Mouse (Mus musculus) forebrain, embryonic 13.5 days (tissue): ENCODE data around the gene Pdzk1. TPM values are rescaled to one million over a fixed set of nuclear protein-coding genes. Genes with fewer than 3 reads are reported as not detected.

Source experiments
- ATAC-seq: fragments of 200-750 bp; cut with Nextera tagmentation; 2 replicates; pipeline ENCODE4 v1.8.0; 2017
- H3K27ac ChIP-seq: fragments of 300-500 bp; sonication (generic); 2 replicates; pipeline ENCODE4 v1.5.1; 2015; ENCODE audit warnings: inconsistent platforms, mild to moderate bottlenecking, moderate library complexity
- H3K27me3 ChIP-seq: fragments of 300-500 bp; sonication (generic); 2 replicates; pipeline ENCODE4 v1.6.1; 2015; ENCODE audit warnings: mild to moderate bottlenecking, inconsistent platforms
- H3K36me3 ChIP-seq: fragments of 300-500 bp; sonication (generic); 2 replicates; pipeline ENCODE4 v1.6.1; 2015; ENCODE audit warnings: mild to moderate bottlenecking, inconsistent platforms; ENCODE audit not compliant: poor library complexity, severe bottlenecking
- H3K4me1 ChIP-seq: fragments of 300-500 bp; sonication (generic); 2 replicates; pipeline ENCODE4 v1.6.1; 2015; ENCODE audit warnings: inconsistent platforms
- H3K4me2 ChIP-seq: fragments of 300-500 bp; sonication (generic); 2 replicates; pipeline ENCODE4 v1.6.1; 2015; ENCODE audit warnings: inconsistent platforms, mild to moderate bottlenecking, moderate library complexity
- H3K4me3 ChIP-seq: fragments of 300-500 bp; sonication (generic); 2 replicates; pipeline ENCODE4 v1.5.1; 2015; ENCODE audit warnings: mild to moderate bottlenecking, inconsistent platforms
- H3K9ac ChIP-seq: fragments of 300-500 bp; sonication (generic); 2 replicates; pipeline ENCODE4 v1.6.1; 2015; ENCODE audit warnings: mild to moderate bottlenecking, inconsistent platforms
- H3K9me3 ChIP-seq: fragments of 300-500 bp; sonication (generic); replicated peaks from 2 replicates; pipeline ENCODE4 v1.6.1; 2016; ENCODE audit warnings: inconsistent platforms
- WGBS: fragments of 180-500 bp; shearing (Covaris S2); methylation state at CpG from one replicate; pipeline ENCODE4 v1.1.7; 2015; 5-methylcytosine and 5-hydroxymethylcytosine counted together
- polyA plus RNA-seq: library from polyadenylated mRNA; unstranded; fragments of >200 nt; fragmentation: Nextera tagmentation; extraction: Ambion mirVana; gene quantifications from 2 replicates; pipeline ENCODE4 v1.2.1, GENCODE M21; 2015

Gene Pdzk1
- polyA plus RNA-seq, 1 experiment from 2014 or later = not detected

DNA sequence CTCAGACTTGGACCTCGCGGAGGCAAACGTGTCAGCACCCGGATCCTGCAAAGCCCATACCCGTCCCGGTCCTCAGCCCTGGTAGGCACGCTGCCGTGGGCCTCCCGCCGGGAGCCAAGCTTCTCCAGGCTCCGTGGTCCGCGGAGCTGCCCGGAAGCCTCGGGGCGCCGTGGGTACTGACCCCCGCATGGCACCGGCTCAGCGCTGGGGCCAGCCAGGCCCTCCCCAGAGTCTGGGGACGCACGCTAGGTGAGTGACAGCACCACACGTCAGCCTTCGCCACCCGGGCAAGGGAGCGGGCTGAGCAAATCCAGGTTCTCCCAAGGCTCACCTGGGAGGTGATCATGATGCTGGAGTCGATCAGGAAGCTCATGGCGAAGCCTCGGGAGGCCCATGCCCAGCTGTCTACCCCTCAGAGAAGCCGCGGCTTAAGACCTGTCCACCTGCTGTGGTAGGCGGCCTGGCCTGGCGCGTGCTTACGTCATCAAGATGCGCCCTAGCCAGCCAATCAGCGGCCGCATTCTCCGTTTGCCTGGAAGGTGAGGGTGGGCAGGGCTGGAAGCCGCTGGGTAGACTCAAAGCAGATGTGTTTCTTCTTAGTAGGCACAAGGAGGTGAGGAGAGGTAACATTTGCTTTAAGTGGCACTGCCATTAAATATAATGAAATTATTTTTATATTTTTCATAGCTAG lies 75.9 kb downstream of the Pdzk1 start, which contains the start of gene Gpr89:
Gpr89 (minus strand) TSS at position 496 of the 691 bp plus-strand sequence.
- peak within 1 kb of the TSS; percentile 84 for H3K9ac ChIP-seq
- peak; percentile 98 for ATAC-seq
- peaks cover 13% of the 10 kb centered on the region for H3K4me1 ChIP-seq
- H3K4me2 ChIP-seq = peak within 1 kb of the TSS; percentile 86
- peak within 1 kb of the TSS; percentile 85 for H3K4me3 ChIP-seq
- H3K27me3 ChIP-seq = peaks cover 20% of the 10 kb centered on the region
- WGBS = under 1% methylated on average over 40 of the region's 40 CpGs
- H3K36me3 ChIP-seq = no peaks in the 10 kb centered on the region
- H3K27ac ChIP-seq = peak within 1 kb of the TSS; percentile 20; the same call in 1 of the 2 replicates
- no peaks in the 10 kb centered on the region for H3K9me3 ChIP-seq

DNA sequence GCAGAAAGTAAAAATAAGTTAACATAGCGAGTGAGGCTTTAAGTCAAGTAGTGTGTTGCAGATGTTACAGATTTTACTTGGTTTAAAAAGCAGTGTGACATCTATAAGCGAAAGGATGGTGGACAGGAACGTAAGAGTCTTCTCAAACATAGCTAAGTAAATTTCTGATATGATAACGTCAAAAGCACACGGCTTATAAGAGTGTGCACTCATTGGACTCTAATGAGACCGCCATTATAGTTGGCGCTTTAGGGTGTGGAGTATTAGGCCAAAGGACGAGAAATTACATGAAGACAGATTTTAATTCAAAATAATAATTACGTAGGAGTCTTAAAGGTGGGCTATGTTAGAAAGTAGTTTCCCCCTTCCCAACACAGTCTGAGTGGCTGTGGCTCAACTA lies 76.5 kb downstream of the Pdzk1 start:
- Histone ChIP-seq H3K9ac (peak overlapping the region; percentile 84), H3K4me1 (peaks cover 13% of the 10 kb centered on the region), H3K4me2 (peak overlapping the region; percentile 86), H3K36me3 (no peaks in the 10 kb centered on the region), H3K27me3 (peaks cover 20% of the 10 kb centered on the region), H3K27ac (no peak overlapping the region), H3K9me3 (no peaks in the 10 kb centered on the region), H3K4me3 (peak overlapping the region; percentile 85)
- ATAC-seq = peak; percentile 65
- 49% methylated on average over 9 of the region's 9 CpGs for WGBS

Other genes starting within 250 kb of the Pdzk1 start
- gene Polr3gl, start 235.1 kb upstream of the Pdzk1 start, polyA plus RNA-seq = 37.5 and 40.2 TPM in 2 replicates
- 6.6 and 6.7 TPM in 2 replicates for gene Ankrd34a, start 232.6 kb upstream of the Pdzk1 start, polyA plus RNA-seq
- 6.9 and 7.2 TPM in 2 replicates for gene Lix1l, start 228.1 kb upstream of the Pdzk1 start, polyA plus RNA-seq
- gene Rbm8a, start 199.4 kb upstream of the Pdzk1 start, polyA plus RNA-seq = 161 and 168 TPM in 2 replicates
- 48.2 and 54.0 TPM in 2 replicates for gene Pex11b, start 193.9 kb upstream of the Pdzk1 start, polyA plus RNA-seq
- gene Gm42957, start 193.8 kb upstream of the Pdzk1 start, polyA plus RNA-seq = 0.06 and 0.10 TPM in 2 replicates
- gene Itga10, start 183.7 kb upstream of the Pdzk1 start, polyA plus RNA-seq = 0.40 and 0.57 TPM in 2 replicates
- 0.57 and 2.3 TPM in 2 replicates for gene Ankrd35, start 159.2 kb upstream of the Pdzk1 start, polyA plus RNA-seq
- 28.8 and 31.0 TPM in 2 replicates for gene Pias3, start 132.9 kb upstream of the Pdzk1 start, polyA plus RNA-seq
- 6.4 and 7.2 TPM in 2 replicates for gene Nudt17, start 120.7 kb upstream of the Pdzk1 start, polyA plus RNA-seq
- 41.1 and 42.0 TPM in 2 replicates for gene Polr3c, start 101.7 kb upstream of the Pdzk1 start, polyA plus RNA-seq
- gene Rnf115, start 101.6 kb upstream of the Pdzk1 start, polyA plus RNA-seq = 68.6 and 71.7 TPM in 2 replicates
- 0.09 TPM in 2 replicates for gene Cd160, start 67 bp downstream of the Pdzk1 start, polyA plus RNA-seq
- 2.3 and 3.0 TPM in 2 replicates for gene Gja5, start 75.4 kb downstream of the Pdzk1 start, polyA plus RNA-seq
- gene Gpr89, start 76.1 kb downstream of the Pdzk1 start, polyA plus RNA-seq = 37.4 and 38.9 TPM in 2 replicates
- gene Gja8, start 96.7 kb downstream of the Pdzk1 start, polyA plus RNA-seq = 0.03 TPM in 1 of 2 replicates, not detected in the other